Comparison of ENCODE assay signal across 22 mouse cellular contexts in genomic region chr10:11310481-11310880, GRCm38 (mm10).
"Had no signal": no experiment of that assay in that cellular context is flagged by ENCODE, and none has a peak within 500 bp of the region (broad histone marks: within the 10 kb centered on the region; RNA-seq: fewer than 3 reads in every experiment).

No protein-coding gene starts in this region.

- H3K27ac ChIP-seq: intestine, embryonic 15.5 days; kidney, embryonic 15.5 days; left cerebral cortex, adult 2 months; lung, embryonic 15.5 days; midbrain, embryonic 12.5 days; midbrain, embryonic 15.5 days; neural tube, embryonic 12.5 days; neural tube, embryonic 15.5 days; stomach, postnatal 0 days had no signal

- ATAC-seq: intestine, embryonic 15.5 days; midbrain, embryonic 15.5 days had no signal

- H3K9me3 ChIP-seq: intestine, embryonic 15.5 days; kidney, embryonic 15.5 days; lung, embryonic 15.5 days; midbrain, embryonic 12.5 days; midbrain, embryonic 15.5 days; neural tube, embryonic 12.5 days; neural tube, embryonic 15.5 days had no signal

- H3K9ac ChIP-seq: intestine, embryonic 15.5 days; kidney, embryonic 15.5 days; lung, embryonic 15.5 days; midbrain, embryonic 12.5 days; midbrain, embryonic 15.5 days; neural tube, embryonic 12.5 days; neural tube, embryonic 15.5 days had no signal

- H3K27me3 ChIP-seq: intestine, embryonic 15.5 days; kidney, embryonic 15.5 days; lung, embryonic 15.5 days; midbrain, embryonic 12.5 days; midbrain, embryonic 15.5 days; neural tube, embryonic 12.5 days; neural tube, embryonic 15.5 days had no signal

- H3K4me1 ChIP-seq: intestine, embryonic 15.5 days; midbrain, embryonic 12.5 days; midbrain, embryonic 15.5 days; neural tube, embryonic 12.5 days had no signal

- DNase-seq: kidney, adult 11 months; kidney, adult 8-10 months; kidney, postnatal 10 days; kidney, postnatal 36 days; layer of hippocampus, postnatal 36 days; lung, adult 18-20 months; lung, postnatal 10 days; lung, postnatal 36 days; retina, postnatal 1 day; right cerebral cortex, postnatal 25 days; thymus, adult 2 months; thymus, postnatal 14 days; thymus, postnatal 4 days had no signal

- H3K4me3 ChIP-seq: intestine, embryonic 15.5 days; kidney, embryonic 15.5 days; left cerebral cortex, adult 2 months; lung, embryonic 15.5 days; midbrain, embryonic 12.5 days; midbrain, embryonic 15.5 days; neural tube, embryonic 12.5 days; neural tube, embryonic 15.5 days had no signal

- H3K4me2 ChIP-seq: intestine, embryonic 15.5 days; kidney, embryonic 15.5 days; lung, embryonic 15.5 days; midbrain, embryonic 12.5 days; midbrain, embryonic 15.5 days; neural tube, embryonic 12.5 days; neural tube, embryonic 15.5 days had no signal

- H3K36me3 ChIP-seq: intestine, embryonic 15.5 days; kidney, embryonic 15.5 days; lung, embryonic 15.5 days; midbrain, embryonic 12.5 days; midbrain, embryonic 15.5 days; neural tube, embryonic 12.5 days; neural tube, embryonic 15.5 days had no signal
